Comparison of ENCODE assay signal across 10 mouse cellular contexts in the genomic region with DNA sequence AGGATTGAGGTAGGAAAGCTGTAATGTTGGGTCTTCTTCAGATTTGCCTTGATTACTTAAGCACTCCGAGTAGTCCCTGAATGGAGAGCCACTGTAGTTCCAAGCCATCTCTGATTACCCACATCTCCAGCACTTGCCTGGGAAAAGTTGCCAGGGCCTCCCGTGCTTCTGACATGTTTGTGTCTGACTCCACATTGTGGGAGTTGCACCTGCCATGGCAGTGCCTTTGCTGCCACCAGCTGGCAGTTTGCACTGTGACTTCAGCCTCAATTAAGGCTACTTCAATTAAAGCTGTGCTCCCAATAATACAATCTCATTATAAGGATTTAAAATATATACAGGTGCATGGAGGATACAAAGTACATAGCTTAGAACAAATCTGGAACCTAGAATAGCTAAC. TPM values are rescaled to one million over a fixed set of nuclear protein-coding genes. Genes with fewer than 3 reads are reported as not detected.
DNase-seq lines count a peak whose midpoint lies in the region; ATAC-seq and TF ChIP-seq lines count a peak whose summit lies in the region.
"Had no signal": no experiment of that assay in that cellular context is flagged by ENCODE, and none has a peak within 500 bp of the region (broad histone marks: within the 10 kb centered on the region; RNA-seq: fewer than 3 reads in every experiment).

No protein-coding gene starts in this region.

- no peaks in the 10 kb centered on the region for H3K27me3 ChIP-seq in heart, adult 2 months (ENCODE audit: control insufficient read depth, insufficient read depth, low read length)
- no peaks in the 10 kb centered on the region for H3K27me3 ChIP-seq in heart, embryonic 11.5 days (ENCODE audit: control insufficient read depth, insufficient read depth, low read length)
- no peaks in the 10 kb centered on the region for H3K27me3 ChIP-seq in intestine, embryonic 15.5 days (replicated peaks)
- no peaks in the 10 kb centered on the region for H3K27me3 ChIP-seq in liver, embryonic 16.5 days (ENCODE audit: control insufficient read depth, insufficient read depth, low read depth, low read length)
- no peaks in the 10 kb centered on the region for H3K27me3 ChIP-seq in stomach, embryonic 14.5 days (ENCODE audit: control insufficient read depth, insufficient read depth, low read length)
- H3K27me3 ChIP-seq: heart, embryonic 15.5 days; midbrain, embryonic 12.5 days had no signal

- intact Hi-C loops in heart, adult 2 months (cut with DNase I) = loop anchor here (1.0 to 10.0 kb wide), 2 partner anchors 78 to 221 kb away; a partner anchor contains a TSS

- TF ChIP-seq POLR2A in heart, adult 2 months (IDR thresholded peaks at IDR 0.05; ENCODE audit: insufficient read depth, low read depth, low read length) = no peak
- TF ChIP-seq POLR2A in brain, embryonic 14.5 days (IDR thresholded peaks at IDR 0.05; ENCODE audit: borderline replicate concordance, extremely low read depth, insufficient read depth, insufficient read length, poor library complexity, severe bottlenecking) = no peak

- no peaks in the 10 kb centered on the region for H3K4me1 ChIP-seq in heart, adult 2 months (ENCODE audit: control insufficient read depth, insufficient read depth, low read length)
- no peaks in the 10 kb centered on the region for H3K4me1 ChIP-seq in heart, embryonic 11.5 days (ENCODE audit: control insufficient read depth, insufficient read depth, low read length)
- H3K4me1 ChIP-seq in intestine, embryonic 15.5 days (replicated peaks) = no peaks in the 10 kb centered on the region
- H3K4me1 ChIP-seq in liver, embryonic 16.5 days (ENCODE audit: control insufficient read depth, low read depth, low read length) = no peaks in the 10 kb centered on the region
- H3K4me1 ChIP-seq in stomach, embryonic 14.5 days (ENCODE audit: control insufficient read depth, insufficient read depth, low read length) = no peaks in the 10 kb centered on the region
- H3K4me1 ChIP-seq: heart, embryonic 15.5 days; midbrain, embryonic 12.5 days had no signal

- H3K9me3 ChIP-seq in heart, embryonic 11.5 days (replicated peaks; ENCODE audit: control insufficient read depth, low read length) = no peaks in the 10 kb centered on the region
- H3K9me3 ChIP-seq in intestine, embryonic 15.5 days = no peaks in the 10 kb centered on the region
- H3K9me3 ChIP-seq in liver, embryonic 16.5 days (replicated peaks; ENCODE audit: control insufficient read depth, low read length) = no peaks in the 10 kb centered on the region
- no peaks in the 10 kb centered on the region for H3K9me3 ChIP-seq in stomach, embryonic 14.5 days (ENCODE audit: control insufficient read depth, low read depth, low read length)
- H3K9me3 ChIP-seq: heart, embryonic 15.5 days; midbrain, embryonic 12.5 days had no signal

- no peak overlapping the region for H3K4me3 ChIP-seq in heart, adult 2 months
- no peak overlapping the region for H3K4me3 ChIP-seq in heart, embryonic 11.5 days (ENCODE audit: low read depth, low read length)
- no peak overlapping the region for H3K4me3 ChIP-seq in intestine, embryonic 15.5 days (replicated peaks)
- H3K4me3 ChIP-seq in liver, embryonic 16.5 days (ENCODE audit: low read depth, low read length) = no peak overlapping the region
- H3K4me3 ChIP-seq in stomach, embryonic 14.5 days (ENCODE audit: low read depth, low read length) = no peak overlapping the region
- H3K4me3 ChIP-seq: heart, embryonic 15.5 days; midbrain, embryonic 12.5 days had no signal

- TF ChIP-seq EP300 in heart, adult 2 months (IDR thresholded peaks at IDR 0.05; ENCODE audit: insufficient read depth, low read depth, low read length) = no peak

- H3K79me2 ChIP-seq in heart, adult 2 months (replicated peaks; ENCODE audit: control insufficient read depth, insufficient read depth, low read length) = no peaks in the 10 kb centered on the region

- 25% methylated on average over 2 of the region's 2 CpGs for WGBS in heart, adult 2 months
- WGBS in heart, embryonic 11.5 days (ENCODE audit: insufficient replicate concordance) = 63% methylated on average over 2 of the region's 2 CpGs
- WGBS in intestine, embryonic 15.5 days = 62% methylated on average over 2 of the region's 2 CpGs
- WGBS in liver, embryonic 16.5 days (ENCODE audit: insufficient replicate concordance) = 40% methylated on average over 2 of the region's 2 CpGs
- 59% methylated on average over 2 of the region's 2 CpGs for WGBS in stomach, embryonic 14.5 days

- ATAC-seq in heart, embryonic 11.5 days (replicated peaks; ENCODE audit: insufficient number of reproducible peaks, low FRiP score, low TSS enrichment) = no peak
- ATAC-seq in intestine, embryonic 15.5 days = 0 out of 2 replicates have a peak, but pooled peaks have one; percentile 36
- 0 out of 2 replicates have a peak, but pooled peaks have one; percentile 24 for ATAC-seq in liver, embryonic 16.5 days (ENCODE audit: low read depth)
- ATAC-seq in stomach, embryonic 14.5 days (ENCODE audit: insufficient number of reproducible peaks, insufficient read depth, low FRiP score, low read depth) = 0 out of 2 replicates have a peak, but pooled peaks have one; percentile 33
- ATAC-seq in activated CD4-positive, CD25-positive, alpha-beta regulatory T cell, adult 4 months = no peak

- DNase-seq in heart, adult 2 months = peak; percentile 29 to 45
- DNase-seq in CD4-positive helper T cell, adult 2 months (ENCODE audit: low read depth, low spot score) = peak; percentile 11
- DNase-seq in brain, embryonic 14.5 days (ENCODE audit: low read depth) = peak; percentile 61

- H3K36me3 ChIP-seq in heart, adult 2 months (ENCODE audit: control insufficient read depth, insufficient read depth, low read length) = no peaks in the 10 kb centered on the region
- H3K36me3 ChIP-seq in heart, embryonic 11.5 days (ENCODE audit: control insufficient read depth, insufficient read depth, low read length) = no peaks in the 10 kb centered on the region
- H3K36me3 ChIP-seq in intestine, embryonic 15.5 days = no peaks in the 10 kb centered on the region
- no peaks in the 10 kb centered on the region; the same call in 1 of the 2 replicates for H3K36me3 ChIP-seq in liver, embryonic 16.5 days (ENCODE audit: control insufficient read depth, insufficient read depth)
- no peaks in the 10 kb centered on the region; the same call in 1 of the 2 replicates for H3K36me3 ChIP-seq in stomach, embryonic 14.5 days (ENCODE audit: control insufficient read depth, insufficient read depth, low read length)

- no peak overlapping the region for H3K9ac ChIP-seq in heart, adult 2 months (ENCODE audit: low read depth, low read length)
- no peak overlapping the region for H3K9ac ChIP-seq in heart, embryonic 11.5 days (ENCODE audit: low read depth, low read length)
- no peak overlapping the region for H3K9ac ChIP-seq in intestine, embryonic 15.5 days
- H3K9ac ChIP-seq in liver, embryonic 16.5 days (ENCODE audit: low read depth, low read length) = no peak overlapping the region
- no peak overlapping the region for H3K9ac ChIP-seq in stomach, embryonic 14.5 days (replicated peaks; ENCODE audit: low read depth, low read length)
- H3K9ac ChIP-seq: heart, embryonic 15.5 days; midbrain, embryonic 12.5 days had no signal

- H3K27ac ChIP-seq in heart, adult 2 months = no peak overlapping the region
- no peak overlapping the region for H3K27ac ChIP-seq in heart, embryonic 11.5 days (ENCODE audit: low read depth, low read length)
- no peak overlapping the region for H3K27ac ChIP-seq in intestine, embryonic 15.5 days
- no peak overlapping the region for H3K27ac ChIP-seq in liver, embryonic 16.5 days (ENCODE audit: low read length)
- no peak overlapping the region for H3K27ac ChIP-seq in stomach, embryonic 14.5 days (ENCODE audit: low read length)
- H3K27ac ChIP-seq: heart, embryonic 15.5 days; midbrain, embryonic 12.5 days had no signal

- no peak overlapping the region for H3K4me2 ChIP-seq in heart, embryonic 11.5 days
- no peak overlapping the region for H3K4me2 ChIP-seq in intestine, embryonic 15.5 days (replicated peaks)
- H3K4me2 ChIP-seq in liver, embryonic 16.5 days (ENCODE audit: low read depth, low read length) = no peak overlapping the region
- H3K4me2 ChIP-seq in stomach, embryonic 14.5 days (replicated peaks; ENCODE audit: low read depth, low read length) = no peak overlapping the region
- H3K4me2 ChIP-seq: heart, embryonic 15.5 days; midbrain, embryonic 12.5 days had no signal

- TF ChIP-seq CTCF in heart, adult 2 months (IDR thresholded peaks at IDR 0.05) = peak; percentile 72
- TF ChIP-seq CTCF in brain, embryonic 14.5 days (IDR thresholded peaks at IDR 0.05; ENCODE audit: borderline replicate concordance, extremely low read depth, insufficient read depth, insufficient read length) = peak; percentile 41; the same call in 1 of the 2 replicates

RNA-seq across cellular contexts. Expression of a gene that starts 37.5 kb away (rescaled TPM):
- 1 to 10 TPM; 1.7 to 1.8 TPM for total RNA-seq in heart, adult 2 months (2021)
- 0.57 and 0.82 TPM in 2 replicates for polyA plus RNA-seq in heart, adult 2 months (2012; rRNA removed)
- 0.31 and 0.34 TPM in 2 replicates for polyA plus RNA-seq in heart, embryonic 11.5 days (2014; fragmentation: Nextera tagmentation; extraction: Ambion mirVana)
- 0.10 and 0.22 TPM in 2 replicates for polyA plus RNA-seq in brain, embryonic 14.5 days (2012; rRNA removed)
- polyA plus RNA-seq in intestine, embryonic 15.5 days (2015; fragmentation: Nextera tagmentation; extraction: Ambion mirVana) = 0.65 and 0.69 TPM in 2 replicates
- 1.0 and 1.3 TPM in 2 replicates for polyA plus RNA-seq in liver, embryonic 16.5 days (2015; fragmentation: Nextera tagmentation; extraction: Ambion mirVana)
- 0.65 and 1.4 TPM in 2 replicates for polyA plus RNA-seq in stomach, embryonic 14.5 days (2014; fragmentation: Nextera tagmentation; extraction: Ambion mirVana)
- under 1 TPM in 1 of 2 experiments, not detected in 1; 0.18 TPM for polyA plus RNA-seq in activated CD4-positive, CD25-positive, alpha-beta regulatory T cell, adult 4 months (2017; shearing (Covaris generic))

Comparison
In these comparisons a context has a peak if more than half of its experiments do, and no peak if none do; other contexts are left out.
1. DNase-seq: peak in every context shown above with its lines; median percentile 61 in brain, embryonic 14.5 days; 37 in heart, adult 2 months; 11 in CD4-positive helper T cell, adult 2 months.
2. ATAC-seq: peak in intestine, embryonic 15.5 days (single experiment), liver, embryonic 16.5 days (single experiment) and stomach, embryonic 14.5 days (single experiment); none in heart, embryonic 11.5 days (single experiment) and activated CD4-positive, CD25-positive, alpha-beta regulatory T cell, adult 4 months (single experiment).